Mouse (Mus musculus): ENCODE measurements around the gene Ints4.
"Not testable (repeated sequence)": the region's sequence is repeated elsewhere in the genome, so short reads cannot be mapped to it uniquely, and the experiment has no call there.

Ints4 gene

DNA sequence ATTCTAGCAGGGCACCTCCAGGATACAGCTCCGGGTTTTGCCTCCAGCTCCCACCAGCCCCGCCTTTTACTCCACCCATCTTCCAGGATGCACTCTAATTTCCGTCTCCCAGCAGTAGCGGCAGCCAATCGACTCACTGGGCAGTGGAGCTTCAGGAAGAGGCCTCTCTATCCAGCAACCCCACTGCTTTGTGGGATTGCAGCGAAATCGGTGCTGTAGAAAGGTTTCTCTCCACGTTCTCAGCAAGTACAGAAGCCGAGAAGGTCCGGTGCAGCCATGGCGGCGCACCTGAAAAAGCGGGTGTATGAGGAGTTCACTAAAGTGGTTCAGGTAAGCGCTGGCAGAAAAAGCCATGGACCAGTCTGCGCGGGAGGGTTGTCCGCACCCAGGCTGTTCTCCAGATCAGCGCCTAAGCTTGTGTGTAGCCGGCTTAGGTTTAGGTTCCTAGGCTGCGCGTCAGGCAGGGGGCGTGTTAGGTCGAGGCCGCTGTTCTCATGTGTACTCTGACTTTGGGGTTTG is at the start of gene Ints4:
Gene Ints4 (plus strand): TSS at position 136 of the 519 bp plus-strand sequence.
- DNase-seq (ENCODE audit: low spot score) = peak; percentile 96

DNA sequence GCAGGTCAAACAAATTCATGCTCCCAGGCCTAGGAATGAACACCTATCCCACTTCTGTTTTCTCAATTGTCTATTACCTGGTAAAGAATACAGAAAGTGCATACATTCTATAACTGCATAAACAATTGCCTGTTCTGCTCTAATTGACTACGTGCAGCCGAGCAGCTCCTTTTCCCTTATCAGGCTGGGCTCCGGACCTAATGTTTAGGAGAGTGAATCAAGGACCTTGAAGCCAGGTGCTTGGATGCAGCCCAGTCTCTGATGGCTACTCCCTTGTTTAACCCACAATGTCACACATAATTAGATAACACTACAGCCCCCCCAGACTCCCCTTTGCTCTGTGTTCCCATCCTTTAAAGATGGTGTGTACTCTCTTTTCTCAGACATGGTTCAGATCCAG is 47.2 kb upstream of the Ints4 start:
- not testable (repeated sequence) for DNase-seq (ENCODE audit: low spot score)

DNA sequence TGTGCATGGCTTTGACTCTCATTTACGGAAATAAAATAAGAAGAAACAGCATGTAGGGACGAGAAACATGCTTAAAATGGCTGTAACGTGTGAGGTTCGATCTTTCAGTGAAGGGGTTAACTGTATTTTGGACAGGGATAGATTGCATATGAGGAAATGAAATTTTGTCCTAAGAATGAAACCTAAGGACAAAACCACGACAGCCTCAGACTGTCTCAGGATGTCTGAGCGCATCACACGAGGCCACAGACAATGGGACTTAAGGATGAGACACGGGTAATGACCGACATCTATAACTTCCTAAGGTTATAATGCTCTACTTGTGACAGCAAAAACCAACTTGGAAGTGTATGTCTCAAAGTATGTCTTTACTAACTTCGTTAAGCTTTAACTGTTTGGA is 46.2 kb upstream of the Ints4 start:
- DNase-seq (ENCODE audit: low spot score) = no peak

DNA sequence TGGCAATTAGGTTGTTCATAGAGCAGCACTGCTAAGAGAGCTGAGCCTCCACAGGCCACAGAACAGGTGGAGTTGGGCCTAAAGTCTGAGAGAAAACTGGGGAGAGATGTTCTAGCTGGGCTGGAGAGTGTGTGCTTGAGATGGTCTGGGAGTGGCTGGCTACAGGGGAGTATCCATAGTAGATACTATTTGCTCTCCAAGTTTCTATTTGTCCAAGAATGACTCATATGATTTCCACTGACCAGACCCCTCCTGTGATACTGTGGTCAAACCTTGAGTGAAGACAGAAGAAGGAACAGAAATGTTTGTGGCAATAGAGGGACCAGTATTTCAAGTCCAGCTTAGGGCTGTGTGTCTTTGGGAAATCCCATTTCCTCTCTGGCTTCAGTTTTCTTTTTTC is 41.8 kb upstream of the Ints4 start:
- DNase-seq (ENCODE audit: low spot score) = no peak

DNA sequence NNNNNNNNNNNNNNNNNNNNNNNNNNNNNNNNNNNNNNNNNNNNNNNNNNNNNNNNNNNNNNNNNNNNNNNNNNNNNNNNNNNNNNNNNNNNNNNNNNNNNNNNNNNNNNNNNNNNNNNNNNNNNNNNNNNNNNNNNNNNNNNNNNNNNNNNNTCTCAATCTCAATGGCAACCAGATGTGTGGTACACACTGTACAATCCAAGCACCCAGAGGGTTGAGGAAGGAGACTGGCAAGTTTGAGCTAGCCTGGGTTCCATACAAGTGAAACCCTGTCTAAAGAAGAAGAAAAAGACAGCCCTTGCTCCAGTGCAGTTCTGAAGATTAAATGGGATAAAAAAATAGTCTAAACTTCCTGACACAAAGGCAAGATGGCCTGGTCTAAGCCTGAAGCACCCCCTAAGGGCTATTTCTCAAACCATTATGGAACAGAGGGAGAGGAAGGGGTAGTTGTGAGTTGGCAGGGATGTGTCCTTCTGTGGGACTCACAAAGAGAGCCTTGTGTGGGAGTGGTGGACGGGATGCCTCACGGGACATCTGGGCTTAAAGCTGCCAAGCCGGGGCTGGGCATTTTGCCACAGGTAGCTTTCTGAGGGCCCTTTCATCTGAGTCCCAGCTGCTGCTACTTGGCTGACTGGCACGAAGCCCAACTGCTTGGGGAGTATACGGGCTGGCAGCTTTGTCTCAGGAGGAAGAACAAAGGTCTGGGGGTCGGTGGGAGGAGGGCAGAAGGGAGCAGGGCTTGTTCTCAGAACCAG is 34.4 kb upstream of the Ints4 start:
- DNase-seq (ENCODE audit: low spot score) = no peak

DNA sequence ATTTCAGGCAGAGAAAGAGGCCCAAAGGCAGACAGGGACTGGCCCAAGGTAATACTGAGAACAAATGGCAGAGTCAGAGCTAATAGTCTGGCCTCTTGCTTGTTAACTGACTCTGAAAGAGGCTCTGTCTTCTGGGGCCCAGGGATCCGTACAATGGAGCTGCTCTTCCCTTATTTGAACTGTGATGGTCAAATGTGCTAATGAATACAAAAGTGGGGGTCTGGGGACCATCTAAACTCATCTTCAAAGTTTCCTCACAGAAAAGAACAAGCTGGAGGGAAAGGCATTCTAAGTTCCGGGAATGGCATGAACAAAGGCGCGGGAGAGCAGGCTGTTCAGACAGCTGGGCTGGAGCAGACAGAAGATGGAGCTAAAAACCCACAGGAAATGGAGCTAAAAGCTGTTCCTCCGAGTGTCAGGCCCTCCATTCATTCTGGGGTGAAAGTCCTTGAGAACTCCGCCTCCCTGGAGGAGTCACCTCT is 33.7 kb upstream of the Ints4 start:
- no peak for DNase-seq (ENCODE audit: low spot score)

DNA sequence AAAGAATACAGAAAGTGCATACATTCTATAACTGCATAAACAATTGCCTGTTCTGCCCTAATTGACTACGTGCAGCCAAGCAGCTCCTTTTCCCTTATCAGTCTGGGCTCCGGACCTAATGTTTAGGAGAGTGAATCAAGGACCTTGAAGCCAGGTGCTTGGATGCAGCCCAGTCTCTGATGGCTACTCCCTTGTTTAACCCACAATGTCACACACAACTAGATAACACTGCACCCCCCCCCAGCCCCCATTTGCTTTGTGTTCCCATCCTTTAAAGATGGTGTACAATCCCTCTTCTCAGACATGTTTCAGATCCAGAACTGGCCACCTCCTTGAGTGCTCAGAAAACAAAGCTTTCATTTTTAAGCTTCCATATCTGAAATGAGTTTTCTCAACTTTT is 29.7 kb upstream of the Ints4 start, which contains the start of gene Kctd14:
Gene Kctd14 (plus strand): TSS at position 301 of the 400 bp plus-strand sequence.
- DNase-seq (ENCODE audit: low spot score) = not testable (repeated sequence)

DNA sequence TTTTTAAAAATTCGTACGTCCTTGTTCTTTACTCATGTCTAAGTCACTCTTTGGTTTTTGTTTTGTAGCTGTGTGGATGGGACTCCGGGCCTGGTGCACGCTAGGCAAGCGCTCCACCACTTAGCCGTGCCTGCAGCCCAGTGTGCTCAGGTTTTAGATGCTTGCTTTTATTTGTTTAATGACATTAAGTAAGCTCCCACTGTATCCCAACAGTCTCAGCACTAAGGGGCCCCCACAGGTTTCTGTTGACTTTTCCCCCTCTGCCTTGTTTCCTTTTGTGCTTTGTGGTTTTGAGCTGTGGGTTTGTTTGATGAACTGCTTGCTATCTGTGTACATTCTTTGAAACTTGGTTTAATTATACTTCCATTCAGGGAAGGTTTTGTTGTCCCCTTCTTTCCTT is 28.6 kb upstream of the Ints4 start:
- DNase-seq (ENCODE audit: low spot score) = no peak

DNA sequence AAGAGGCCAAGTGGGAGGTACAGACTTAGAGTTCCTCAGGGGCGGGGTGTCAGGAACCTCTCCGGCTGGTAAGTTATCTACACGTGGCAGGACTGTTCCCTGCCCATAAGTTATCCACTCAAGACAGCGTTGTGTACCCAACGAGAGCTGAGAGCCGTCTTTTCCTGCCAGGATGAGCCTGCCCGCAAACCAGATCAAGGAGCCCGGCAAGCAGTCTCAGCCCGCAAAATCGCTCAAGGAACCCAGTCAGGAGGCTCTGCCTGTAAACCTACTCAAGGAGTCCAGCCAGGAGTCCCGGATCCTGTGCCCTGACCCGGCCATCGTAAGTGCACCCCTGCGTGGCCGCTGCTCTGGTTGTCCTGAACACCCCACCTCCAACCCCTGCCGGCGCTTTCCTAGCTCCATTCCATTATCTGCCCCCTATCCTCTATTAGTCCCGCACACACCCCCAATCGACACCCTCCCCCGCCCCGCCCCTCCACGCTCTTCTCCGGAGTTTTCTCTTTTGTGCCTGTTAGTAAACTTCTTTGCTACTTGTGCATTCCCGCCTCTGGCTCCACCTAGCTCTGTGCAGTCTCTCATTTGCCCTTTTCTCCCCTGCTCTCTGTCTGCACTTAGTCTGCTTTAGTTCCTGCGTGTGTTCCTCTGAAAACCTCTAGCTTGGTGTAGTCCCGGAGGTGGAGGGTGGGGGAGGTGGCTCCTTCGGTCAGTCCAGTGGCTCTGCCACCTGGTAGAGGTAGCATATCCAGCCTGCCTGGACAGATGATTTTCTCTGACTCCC is 27.4 kb upstream of the Ints4 start:
- DNase-seq (ENCODE audit: low spot score) = peak; percentile 25

DNA sequence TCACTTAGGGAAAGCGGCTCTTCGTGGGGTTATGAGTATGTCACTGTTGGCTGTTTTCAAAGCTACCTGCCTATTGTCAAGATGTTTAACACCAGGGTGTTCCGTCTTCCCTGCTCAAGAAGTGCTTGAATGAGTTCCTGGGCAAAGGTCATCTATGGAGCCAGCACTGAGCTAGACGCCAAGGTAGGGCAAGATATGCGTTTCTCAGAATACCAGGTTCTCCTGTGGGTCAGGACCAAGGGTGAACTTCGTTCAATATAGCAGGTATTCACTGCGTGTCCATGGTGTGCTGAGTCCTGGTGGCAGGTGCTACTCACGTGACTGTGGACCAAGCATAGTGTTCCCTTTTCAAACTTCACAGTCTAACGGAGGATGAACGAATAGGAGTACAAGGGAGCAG is 26.0 kb upstream of the Ints4 start:
- no peak for DNase-seq (ENCODE audit: low spot score)

DNA sequence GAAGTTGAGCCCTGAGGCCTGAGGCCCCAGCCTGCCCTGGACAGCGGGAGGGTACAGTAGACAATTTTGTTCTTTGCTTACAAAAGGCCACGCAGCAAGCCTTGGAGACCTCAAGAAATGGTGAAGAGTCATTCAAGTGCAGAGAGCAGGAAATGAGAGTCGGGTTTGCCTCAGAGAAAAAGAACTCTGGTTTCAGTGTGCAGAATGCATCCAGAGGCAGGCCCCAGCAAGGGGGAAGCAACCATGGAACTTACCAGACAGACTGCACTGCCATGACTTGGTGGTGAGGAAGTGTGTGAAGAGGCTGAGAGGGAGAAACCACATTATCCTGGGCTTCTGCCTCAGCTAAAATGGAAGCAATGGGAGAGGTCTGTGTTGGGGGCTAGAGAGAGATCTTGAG is 25.2 kb upstream of the Ints4 start:
- DNase-seq (ENCODE audit: low spot score) = no peak

DNA sequence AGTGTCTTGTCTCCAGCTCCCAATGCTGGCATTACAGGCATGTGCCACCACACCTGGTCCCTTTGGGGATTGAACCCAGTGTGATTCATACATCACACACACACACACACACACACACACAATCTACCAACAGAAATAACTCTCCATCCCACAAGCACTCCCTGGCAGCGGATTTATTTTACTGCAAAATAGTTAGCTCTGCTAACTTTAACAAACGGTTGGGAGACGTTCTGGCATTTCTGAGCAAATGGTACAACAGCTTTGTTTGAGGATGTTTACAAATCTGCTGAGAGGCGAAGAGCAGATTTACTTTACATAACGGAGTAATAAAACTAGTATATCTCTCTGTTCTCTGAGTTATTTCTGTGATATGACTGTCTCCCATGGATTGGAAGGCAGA is 7.8 kb upstream of the Ints4 start:
- DNase-seq (ENCODE audit: low spot score) = no peak

DNA sequence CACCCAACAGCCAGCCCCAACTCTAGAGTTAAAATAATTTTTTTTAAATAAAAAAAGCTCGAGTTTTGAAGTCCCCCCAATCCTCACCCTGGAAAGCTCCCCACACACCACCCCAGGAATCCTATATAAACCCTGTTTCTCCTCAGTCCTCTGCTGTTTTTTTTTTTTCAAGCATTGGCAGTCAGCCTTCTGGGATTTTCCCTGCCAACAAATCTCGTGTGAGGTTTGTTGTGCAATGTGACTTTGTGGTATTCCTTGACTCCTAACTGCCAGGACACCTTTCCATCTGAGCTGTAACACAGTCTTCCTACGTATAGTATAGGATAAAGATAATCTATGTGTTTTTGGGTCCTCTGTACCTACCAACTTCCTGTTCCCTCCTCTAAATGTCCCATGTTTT is 1.4 kb upstream of the Ints4 start:
- no peak for DNase-seq (ENCODE audit: low spot score)

DNA sequence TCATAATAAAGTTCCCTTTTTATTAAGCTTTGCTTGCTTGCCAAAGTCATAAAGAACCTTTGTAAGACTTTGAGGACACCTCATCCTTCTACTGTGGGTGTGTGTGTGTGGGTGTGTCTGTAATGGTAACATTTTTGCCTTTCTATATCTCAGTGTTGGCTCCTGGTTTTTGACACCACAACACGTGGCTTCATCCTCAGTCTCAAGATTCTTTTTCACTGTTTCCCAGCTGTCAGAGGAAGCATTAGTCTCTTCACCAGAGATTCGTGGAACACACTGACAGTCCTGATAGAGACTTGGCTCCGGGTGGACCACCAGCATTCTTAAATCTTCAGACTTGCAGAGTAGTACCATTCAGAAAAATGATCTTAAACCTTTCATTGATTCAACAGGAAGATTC is 466 bp upstream of the Ints4 start:
- no peak for DNase-seq (ENCODE audit: low spot score)

DNA sequence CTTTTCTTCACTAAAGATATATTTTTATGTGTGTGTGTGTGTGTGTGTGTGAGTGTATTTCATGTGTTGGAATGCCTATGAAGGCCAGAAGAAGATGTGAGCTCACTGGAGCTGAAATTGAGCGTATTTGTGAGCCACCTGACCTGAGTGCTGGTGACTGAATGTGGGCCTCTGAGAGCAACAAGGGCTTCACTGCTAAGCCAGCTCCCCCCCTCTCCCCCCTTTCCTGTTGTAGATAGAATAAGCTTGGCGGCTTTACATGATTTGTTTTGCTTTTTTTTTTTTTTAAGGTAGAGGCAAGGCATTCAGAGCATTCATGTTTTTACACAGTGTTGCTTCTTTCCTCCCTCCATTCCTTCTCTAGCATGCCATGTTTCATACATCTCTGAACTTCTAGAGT is 2.6 kb downstream of the Ints4 start:
- DNase-seq (ENCODE audit: low spot score) = no peak

DNA sequence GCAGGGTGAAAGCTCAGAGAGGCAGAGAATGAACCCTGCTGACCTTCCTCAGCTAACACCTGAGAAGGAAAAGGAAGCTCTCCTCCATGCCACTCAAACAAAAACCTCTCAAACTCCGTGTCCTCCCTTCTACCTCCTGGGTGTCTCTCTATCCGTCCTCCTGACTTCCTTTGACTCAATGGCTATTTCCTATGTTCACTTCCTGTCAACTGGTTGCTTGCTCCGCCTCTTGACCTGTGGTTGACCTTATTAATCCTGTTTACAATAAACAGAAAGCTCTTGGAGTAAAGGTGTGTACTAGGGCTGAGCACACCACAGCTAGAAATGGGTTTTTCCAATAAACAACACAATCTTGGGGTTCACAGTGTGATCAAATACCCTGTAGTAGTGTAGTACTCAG is 10.4 kb downstream of the Ints4 start:
- no peak for DNase-seq (ENCODE audit: low spot score)

DNA sequence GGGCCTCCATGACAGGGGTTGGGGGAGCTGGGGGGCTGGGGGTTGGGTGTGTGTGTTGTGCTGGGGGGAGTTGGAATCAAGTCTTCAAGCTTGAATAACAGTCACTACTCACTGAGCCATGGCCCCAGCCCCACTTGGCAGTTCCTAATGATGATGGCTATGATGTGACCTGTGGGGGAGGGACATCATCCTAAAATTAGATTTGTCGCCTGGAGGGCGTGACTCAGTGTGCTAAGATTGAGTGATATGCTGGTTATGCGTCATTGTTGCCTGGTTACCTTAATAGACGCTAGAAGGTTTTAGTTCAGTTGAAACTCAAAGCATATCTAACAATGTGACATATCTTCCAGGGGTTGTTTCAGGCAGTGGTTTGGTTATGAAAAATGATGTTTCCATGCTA is 11.7 kb downstream of the Ints4 start:
- no peak for DNase-seq (ENCODE audit: low spot score)

DNA sequence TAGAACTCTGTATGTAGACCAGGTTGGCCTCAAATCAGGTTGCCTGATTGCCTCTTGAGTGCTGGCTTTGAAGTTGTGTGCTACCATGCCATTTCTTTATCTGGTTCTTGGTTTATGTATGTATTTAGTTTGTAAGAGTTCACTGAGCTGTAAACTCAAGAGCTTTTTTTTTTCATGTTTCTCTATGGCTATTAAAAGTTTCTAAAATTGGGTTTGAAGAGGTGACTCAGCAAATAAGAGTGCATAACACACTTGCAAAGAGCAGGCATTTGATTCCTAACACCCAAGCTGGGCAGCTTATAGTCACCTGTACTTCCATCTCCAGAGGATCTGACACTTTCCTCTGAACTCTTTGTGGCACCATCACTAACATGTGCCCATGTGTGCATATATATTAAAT is 14.3 kb downstream of the Ints4 start:
- DNase-seq (ENCODE audit: low spot score) = no peak

DNA sequence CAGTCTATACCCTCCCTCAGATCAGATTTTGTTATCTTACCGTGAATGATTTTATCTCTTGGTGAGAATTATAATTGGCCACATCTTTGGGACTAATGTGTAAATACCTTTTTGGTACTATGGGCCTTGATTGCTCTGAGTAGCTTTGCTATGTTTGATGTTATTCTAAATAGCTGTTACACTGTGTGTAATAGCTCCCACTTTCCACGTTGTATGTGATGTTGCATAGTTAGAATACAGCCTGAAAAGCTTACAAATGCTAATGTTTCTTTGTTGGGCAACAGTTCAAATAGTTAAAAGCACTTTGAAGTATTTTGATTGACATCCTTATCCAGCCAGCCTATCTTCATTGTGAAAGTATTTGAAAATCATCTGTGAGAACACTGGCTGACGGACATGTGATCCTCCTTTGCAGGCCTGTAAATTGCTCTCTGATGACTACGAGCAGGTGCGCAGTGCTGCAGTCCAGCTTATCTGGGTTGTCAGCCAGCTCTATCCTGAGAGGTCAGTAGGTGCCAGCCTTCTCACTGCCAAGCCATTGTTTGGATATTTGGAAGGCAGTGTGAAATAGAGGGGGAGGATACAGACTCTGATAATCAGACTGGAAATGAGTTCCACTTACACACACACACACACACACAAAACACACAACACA is 19.9 kb downstream of the Ints4 start:
- DNase-seq (ENCODE audit: low spot score) = no peak

DNA sequence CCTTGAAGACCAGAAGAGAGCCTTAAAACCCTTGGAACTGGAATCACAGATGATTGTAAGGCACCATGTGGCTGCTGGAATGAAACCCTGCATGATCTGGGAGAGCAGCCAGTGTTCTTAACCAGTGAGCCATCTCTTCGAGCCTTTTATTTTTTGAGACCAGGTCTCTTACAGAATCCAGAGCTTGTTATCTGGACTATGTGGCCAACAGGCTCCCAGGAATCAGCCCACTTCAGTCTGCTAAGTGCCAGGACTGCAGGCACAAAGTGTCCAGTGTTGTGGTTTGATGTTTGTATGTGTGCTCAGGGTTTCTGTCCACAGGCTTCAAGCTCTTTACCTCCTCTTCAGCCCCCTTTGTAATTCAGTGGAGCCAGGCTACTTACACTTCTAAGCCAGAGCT is 34.0 kb downstream of the Ints4 start:
- no peak for DNase-seq (ENCODE audit: low spot score)

DNA sequence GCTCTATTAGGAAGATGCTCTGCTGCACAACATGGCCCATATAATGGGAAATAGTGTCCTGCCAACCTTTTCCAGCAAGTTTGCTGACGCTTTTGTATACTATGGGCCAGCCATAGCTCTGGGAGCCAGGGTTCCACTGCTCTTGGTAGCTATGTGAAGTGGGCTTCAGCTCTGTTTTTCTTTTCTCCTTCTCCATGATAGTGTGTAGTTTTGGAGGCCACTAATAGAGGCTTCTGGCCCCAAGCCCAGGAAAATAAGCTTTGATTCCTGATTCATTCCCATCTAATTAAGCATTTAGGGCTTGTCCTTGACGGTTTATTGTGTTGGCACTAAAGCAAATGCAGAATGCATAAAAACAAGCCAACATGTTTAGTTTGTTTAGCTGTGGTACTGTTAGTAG is 39.2 kb downstream of the Ints4 start:
- DNase-seq (ENCODE audit: low spot score) = no peak

DNA sequence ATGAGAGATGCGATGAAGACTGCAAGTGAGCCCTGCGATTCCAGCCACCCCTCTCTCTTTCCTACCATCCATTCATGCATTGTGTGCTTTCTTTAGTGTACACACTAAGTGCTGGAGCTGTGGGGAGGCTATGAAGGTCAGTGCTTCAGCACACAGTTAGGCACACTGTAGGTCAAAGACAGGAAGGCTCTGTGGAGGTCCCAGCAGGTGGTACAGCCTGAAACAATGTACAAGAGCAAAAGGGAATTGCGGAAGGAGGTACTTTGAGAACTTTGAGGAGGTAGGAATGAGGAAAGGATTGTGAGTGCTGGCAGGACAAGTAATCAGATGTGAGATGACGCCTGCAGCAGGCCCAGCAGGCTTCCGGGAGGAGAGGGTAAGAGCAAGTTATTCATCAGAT is 54.8 kb downstream of the Ints4 start:
- DNase-seq (ENCODE audit: low spot score) = no peak

DNA sequence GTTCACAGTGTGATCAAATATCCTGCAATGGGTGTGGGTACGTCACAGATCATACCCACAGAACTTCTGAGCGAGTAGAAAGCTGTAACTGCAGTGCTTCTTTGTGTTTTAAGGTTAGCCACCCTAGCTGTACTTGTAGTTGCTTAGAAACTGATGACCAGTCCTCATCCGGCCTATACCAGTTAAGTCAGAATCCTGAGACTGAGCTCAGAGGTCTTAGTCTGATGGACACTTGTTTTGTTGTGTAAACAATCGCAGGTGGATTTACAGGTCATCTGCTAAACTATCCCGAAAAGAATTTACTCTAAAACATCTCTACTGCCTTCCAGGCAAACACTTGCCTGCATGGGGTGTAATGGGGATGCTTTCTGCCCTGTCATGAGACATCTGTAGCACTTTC is 55.8 kb downstream of the Ints4 start:
- no peak for DNase-seq (ENCODE audit: low spot score)
